Mouse (Mus musculus) lung, postnatal 0 days (tissue): ENCODE measurements around the gene Abtb1.

Experiments
- CTCF ChIP-seq: IDR thresholded peaks from 2 replicates; pipeline ENCODE4 v1.5.1; 2016; ENCODE audit warnings: antibody characterized with exemption, mild to moderate bottlenecking
- EP300 ChIP-seq: IDR thresholded peaks from 2 replicates; pipeline ENCODE4 v1.6.1; 2016; ENCODE audit warnings: antibody characterized with exemption, mild to moderate bottlenecking, control low read depth

DNA sequence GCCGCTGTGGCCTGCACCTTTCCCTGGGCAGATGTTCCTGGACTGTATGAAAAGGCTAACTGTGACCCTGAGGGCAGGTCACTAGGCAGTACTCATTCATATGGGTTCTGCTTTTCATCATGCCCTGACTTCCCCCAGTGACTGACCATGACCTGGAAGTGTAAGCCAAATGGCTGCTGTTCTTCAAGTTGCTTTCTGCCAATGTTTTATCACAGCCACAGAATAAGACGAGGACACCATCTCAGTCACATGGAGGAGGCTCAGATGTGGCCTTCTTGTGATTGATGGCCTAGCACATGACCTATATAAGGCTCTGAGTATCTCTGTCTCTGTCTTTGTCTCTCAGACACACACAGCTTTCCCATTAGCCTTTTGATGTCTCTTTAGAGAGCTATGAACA lies 5.8 kb upstream of the Abtb1 start:
- no peak for TF ChIP-seq CTCF
- no peak for TF ChIP-seq EP300
